Mouse (Mus musculus) mouse trophoblast stem cell (cell line): ENCODE measurements around the gene Enkur.

Experiments
- in situ Hi-C, 2 experiments: fragments of 300-500 bp; cut with MseI, MboI; formaldehyde crosslinking; loops; 2 replicates in 1 of 2; 3 replicates in 1 of 2; pipeline ENCODE4 v1.15.1; 2025

Enkur gene

GRCm38 (mm10) chr2:21191232-21191631 is 13.9 kb downstream of the Enkur start:
- in situ Hi-C loops: loop anchor here in 1 of 2 experiments (10.0 kb wide), 1 partner anchor 296 kb away; no protein-coding TSS in a partner anchor

GRCm38 (mm10) chr2:21188610-21189009 is 16.6 kb downstream of the Enkur start:
- in situ Hi-C loops: no loop called here

GRCm38 (mm10) chr2:21187576-21187975 is 17.6 kb downstream of the Enkur start:
- in situ Hi-C loops: no loop called here

DNA sequence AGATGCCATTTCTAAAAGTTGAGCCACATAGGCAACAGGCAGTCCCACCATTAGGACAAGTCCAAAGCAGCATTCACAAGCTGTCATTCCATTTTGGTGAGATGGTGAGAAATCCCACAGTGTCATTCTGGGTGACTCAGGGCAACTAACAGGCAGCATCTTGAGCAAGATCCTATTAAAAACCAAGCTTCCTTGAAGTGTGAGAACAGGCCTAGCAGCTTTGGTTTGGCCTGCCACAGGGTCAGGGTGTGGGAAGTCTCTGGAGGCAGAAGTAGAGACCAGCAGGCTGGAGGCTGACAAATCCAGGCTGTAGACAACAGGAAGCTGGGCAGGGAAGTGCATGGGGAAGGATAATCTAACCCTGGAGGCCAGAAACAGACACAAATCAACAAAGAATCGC is 22.4 kb downstream of the Enkur start:
- in situ Hi-C loops: no loop called here

- in situ Hi-C loops: no loop called here
Measured at GRCm38 (mm10) chr2:21179136-21179535, 26.0 kb downstream of the Enkur start.

DNA sequence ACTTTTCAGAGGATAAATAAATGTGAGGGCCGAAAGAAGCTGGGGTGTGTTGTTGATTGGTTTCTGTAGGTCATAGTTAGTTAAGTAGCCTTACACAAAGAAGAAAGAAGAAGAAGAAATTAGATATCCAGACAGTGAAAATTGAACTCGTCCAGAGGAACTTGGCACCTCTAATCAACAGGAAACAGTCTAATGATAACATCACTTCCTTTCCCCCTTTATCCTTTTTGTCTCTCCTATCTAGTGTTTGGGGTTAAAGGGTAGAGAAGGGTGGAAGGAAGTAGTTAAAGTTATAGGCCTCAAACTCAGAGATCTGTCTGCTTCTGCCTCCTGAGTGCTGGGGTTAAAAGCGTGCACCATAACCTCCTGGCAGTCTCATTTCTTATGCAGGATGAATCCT is 32.4 kb downstream of the Enkur start:
- in situ Hi-C loops: no loop called here

DNA sequence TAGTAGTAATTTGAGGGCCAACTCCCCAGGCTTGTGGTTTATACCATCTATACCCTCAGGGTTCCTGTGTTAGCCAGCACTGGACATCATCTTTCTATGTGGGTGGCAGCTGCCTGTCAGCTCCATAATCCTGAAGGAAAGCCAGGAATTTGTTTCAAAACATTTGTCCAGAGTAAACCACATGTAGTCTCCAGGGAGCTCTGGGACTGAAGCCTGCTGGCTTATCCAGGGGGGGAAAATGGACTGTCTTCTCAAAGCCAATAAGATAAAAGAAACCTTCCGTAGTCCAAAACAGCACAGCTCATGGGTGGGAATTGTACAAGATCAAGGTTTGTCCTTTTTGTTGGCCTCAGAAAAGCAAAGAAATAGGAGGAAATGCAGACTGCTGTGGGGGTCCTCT is 37.2 kb downstream of the Enkur start:
- in situ Hi-C loops: no loop called here

DNA sequence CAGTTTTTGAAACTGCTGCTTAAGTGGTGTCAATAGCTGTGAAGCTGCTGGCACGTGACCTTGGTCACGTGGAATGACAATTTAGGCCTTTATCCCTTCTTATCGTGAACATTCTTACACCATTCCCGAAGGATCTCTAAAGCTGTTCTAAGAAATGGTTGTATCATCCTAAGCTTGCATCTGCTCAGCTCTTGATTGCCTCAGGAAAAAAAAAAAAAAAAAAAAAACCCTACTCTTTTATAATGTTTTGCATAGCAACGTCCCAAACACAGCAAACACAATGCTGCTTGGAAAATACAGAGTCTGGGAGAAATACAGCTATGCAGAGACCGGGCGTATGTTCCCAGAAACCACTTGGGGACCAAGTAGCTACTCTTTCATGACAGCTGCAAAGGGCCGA is 40.9 kb downstream of the Enkur start:
- in situ Hi-C loops: no loop called here

- in situ Hi-C loops: no loop called here
Measured at GRCm38 (mm10) chr2:21153469-21153868, 51.7 kb downstream of the Enkur start.

DNA sequence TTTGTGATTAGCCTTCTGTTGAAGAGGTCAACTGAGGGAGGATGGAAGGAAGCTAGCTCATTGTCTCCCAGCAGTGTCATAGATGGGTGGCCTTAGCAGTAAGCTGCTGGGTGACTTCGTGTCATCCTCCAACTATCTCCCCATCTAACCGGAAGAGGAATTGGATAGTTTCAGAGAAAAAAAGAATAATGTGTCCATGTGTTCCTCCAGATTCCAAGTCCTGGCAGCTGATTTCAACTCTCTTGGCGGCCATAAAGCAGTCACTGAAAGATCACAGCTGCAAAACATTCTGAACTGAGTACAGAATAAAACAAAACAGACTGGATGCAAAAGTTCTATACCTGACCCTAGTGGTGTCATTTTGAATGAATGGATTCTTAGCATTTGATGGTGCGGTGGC is 58.0 kb downstream of the Enkur start:
- in situ Hi-C loops: no loop called here

- in situ Hi-C loops: no loop called here
Measured at GRCm38 (mm10) chr2:21146486-21146885, 58.7 kb downstream of the Enkur start.

DNA sequence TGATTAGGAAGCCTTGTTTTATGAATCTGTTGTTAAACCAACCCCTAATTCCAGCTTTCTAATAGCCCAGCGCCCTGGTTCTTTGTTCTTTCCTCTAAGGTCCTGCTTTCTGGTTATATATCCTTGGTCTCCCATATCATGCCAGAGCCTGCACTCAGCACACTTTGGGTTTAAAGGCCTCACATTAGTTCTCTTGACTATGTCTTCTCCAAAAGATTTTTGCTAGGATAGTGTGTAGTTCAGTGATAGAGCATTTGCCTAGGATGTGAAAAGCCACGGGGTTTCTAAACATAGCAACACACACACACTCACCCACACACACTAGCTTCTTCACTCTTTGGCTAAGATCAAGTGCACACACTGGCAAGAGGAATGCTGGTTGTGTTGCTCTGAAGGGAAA is 62.5 kb downstream of the Enkur start:
- in situ Hi-C loops: no loop called here

DNA sequence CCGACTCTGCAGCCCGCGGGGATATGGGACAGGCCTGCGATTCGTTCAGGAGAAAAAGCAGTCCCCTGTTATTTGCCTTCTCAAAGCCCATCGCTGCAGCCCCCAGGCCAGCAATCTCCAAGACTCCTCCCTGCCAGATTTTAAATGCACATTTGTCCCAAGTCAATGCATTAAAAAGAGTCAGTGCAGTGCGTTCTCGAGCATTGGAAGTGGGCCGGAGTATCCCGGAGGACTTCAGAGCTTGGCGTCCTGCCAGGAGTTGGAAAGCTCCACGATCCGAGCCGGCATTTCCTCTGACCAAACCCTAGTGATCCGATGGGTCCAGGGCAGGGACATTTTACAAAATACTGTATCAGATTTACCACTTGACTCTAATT is 63.0 kb downstream of the Enkur start:
- in situ Hi-C loops: no loop called here

DNA sequence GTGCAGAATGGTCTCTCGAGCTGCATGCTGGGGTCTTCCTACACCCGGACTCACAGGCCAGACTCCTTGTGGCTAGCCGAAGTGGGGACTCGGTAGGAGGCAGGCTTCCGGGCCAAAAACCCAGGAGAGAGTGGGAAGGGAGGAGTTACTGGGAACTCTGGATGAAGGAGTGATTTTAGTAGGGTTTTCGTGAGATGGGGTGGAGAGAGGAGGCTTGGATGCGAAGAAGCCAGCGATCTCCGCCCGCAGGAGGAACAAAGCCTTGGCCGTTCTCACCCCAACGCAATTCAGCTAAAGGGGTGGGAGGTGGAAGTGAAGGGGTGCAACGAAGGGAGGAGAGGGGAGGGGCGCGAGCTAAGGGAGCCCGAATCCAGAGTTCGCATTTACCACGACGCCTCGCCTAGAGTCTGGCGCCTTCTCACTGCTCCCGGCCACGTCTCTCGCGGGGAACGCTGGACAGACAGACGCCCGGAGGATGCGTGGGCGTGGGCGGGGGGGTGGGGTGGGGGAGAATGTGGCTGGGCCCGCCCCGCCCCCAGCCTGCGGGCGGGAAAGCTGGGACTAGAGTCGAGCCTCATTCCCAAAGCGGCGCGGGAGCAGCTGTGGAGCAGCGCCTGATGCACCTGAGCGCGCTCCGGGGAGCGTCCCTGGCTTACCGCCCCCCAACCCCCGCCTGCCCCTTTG is 63.5 kb downstream of the Enkur start:
- in situ Hi-C loops: no loop called here

GRCm38 (mm10) chr2:21141189-21141519 is 64.0 kb downstream of the Enkur start:
- in situ Hi-C loops: no loop called here
